Mouse (Mus musculus) megakaryocyte-erythroid progenitor cell, adult 5-6 weeks (primary cell): ENCODE measurements around the gene Gm20390. TPM values are rescaled to one million over a fixed set of nuclear protein-coding genes. Genes with fewer than 3 reads are reported as not detected.
A peak's percentile ranks its signal among the peaks of the same experiment; 100 is the strongest.
"Not testable (repeated sequence)": the region's sequence is repeated elsewhere in the genome, so short reads cannot be mapped to it uniquely, and the experiment has no call there.

Experiments used
- ATAC-seq: replicated peaks from 2 replicates; pipeline ENCODE4 v1.8.0; 2016; ENCODE audit warnings: mild to moderate bottlenecking, inconsistent platforms; ENCODE audit not compliant: severe bottlenecking, poor library complexity, low FRiP score, low TSS enrichment
- total RNA-seq, 2 experiments: library from RNA; stranded (forward) in 1 of 2; stranded (reverse) in 1 of 2; fragments of 200-1000, 215-1000 nt in 1 of 2; fragments of >200 nt in 1 of 2; fragmentation: Nextera tagmentation in 1 of 2; gene quantifications; 2 replicates each; pipeline ENCODE4 v1.2.3; 2014 to 2017

The Gm20390 gene
- total RNA-seq, 2 experiments from 2014 or later = 148 TPM; not detected in 1

GRCm38 (mm10) chr11:93969171-93969570 lies 1.1 kb upstream of the Gm20390 start:
- no peak for ATAC-seq

GRCm38 (mm10) chr11:93968848-93969128 lies 695 bp upstream of the Gm20390 start:
- no peak for ATAC-seq

DNA sequence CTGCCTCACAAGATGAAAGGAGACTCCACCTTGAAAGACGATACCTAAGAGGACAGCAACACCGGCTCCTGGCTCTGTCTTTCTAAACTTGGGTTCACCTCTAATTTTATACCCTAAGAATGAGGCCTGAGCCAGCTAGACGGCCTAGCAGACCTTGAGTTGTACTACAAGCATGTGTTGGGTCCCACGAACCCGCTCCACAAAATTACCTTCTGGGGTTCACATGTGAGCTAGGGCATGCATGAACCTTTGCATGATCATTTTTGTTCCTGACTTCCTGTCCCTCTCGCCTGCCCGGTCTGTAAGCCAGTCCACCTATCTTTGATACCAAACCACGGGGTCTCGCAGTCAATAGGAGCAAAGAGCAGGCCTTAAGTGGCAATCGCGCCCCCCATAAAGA lies 712 bp downstream of the Gm20390 start:
- no peak for ATAC-seq

GRCm38 (mm10) chr11:93965391-93965790 lies 2.7 kb downstream of the Gm20390 start:
- no peak for ATAC-seq

DNA sequence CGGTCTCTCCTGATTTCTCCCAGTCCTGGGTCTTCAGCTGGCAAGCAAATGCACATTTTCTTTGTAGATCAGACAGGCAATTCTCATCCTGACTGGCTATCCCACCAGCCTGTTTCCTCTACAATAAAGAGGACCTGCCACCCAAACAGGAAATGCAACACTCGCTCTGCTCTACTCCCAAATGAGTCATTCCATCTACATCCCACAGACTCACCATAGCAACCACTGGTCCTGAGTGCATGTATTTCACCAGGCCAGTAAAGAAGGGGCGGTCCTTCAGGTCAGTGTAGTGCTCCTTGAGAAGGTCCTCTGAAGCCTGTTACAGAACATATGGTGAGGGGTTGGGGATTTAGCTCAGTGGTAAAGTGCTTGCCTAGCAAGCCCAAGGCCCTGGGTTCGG lies 5.1 kb downstream of the Gm20390 start:
- no peak for ATAC-seq

- ATAC-seq = no peak
Observed at GRCm38 (mm10) chr11:93961482-93961881, 6.6 kb downstream of the Gm20390 start.

GRCm38 (mm10) chr11:93957746-93958145 lies 10.3 kb downstream of the Gm20390 start:
- ATAC-seq = no peak

DNA sequence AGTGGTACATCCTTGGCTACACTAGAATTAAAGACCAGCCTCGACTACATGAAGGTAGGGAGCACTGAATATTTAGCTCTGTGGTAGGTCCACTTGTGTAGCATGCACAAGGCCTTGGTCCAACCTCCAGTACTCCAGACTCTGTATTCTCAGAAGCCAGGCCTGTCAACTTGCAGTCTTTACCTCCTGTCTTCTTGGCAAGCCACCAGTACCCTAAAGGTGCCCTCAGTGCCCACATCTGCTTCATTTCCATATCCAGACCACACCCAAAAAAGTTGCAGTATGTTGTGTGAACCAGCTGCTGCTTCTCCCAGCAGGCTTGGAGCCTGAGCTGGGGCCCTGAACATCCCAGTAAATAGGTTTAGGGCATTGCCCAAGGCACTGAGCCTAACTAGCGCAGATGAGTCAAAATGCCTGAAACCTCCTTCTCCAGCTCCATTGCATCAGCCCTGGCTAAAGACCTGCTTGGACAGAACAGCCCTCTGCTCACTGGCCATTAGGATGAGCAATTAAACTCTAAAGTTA lies 11.0 kb downstream of the Gm20390 start:
- ATAC-seq = no peak

- 0 out of 2 replicates have a peak, but pooled peaks have one; percentile 2 for ATAC-seq
Observed at GRCm38 (mm10) chr11:93956159-93956558, 11.9 kb downstream of the Gm20390 start, which contains the start of gene Nme2. Gene Nme2 (minus strand): TSS chr11:93956259.

GRCm38 (mm10) chr11:93955256-93956150 lies 12.6 kb downstream of the Gm20390 start:
- ATAC-seq = peak; percentile 95

- 0 out of 2 replicates have a peak, but pooled peaks have one; percentile 9 for ATAC-seq
Observed at GRCm38 (mm10) chr11:93954738-93955255, 13.3 kb downstream of the Gm20390 start.

GRCm38 (mm10) chr11:93952376-93952775 lies 15.7 kb downstream of the Gm20390 start:
- ATAC-seq = no peak

DNA sequence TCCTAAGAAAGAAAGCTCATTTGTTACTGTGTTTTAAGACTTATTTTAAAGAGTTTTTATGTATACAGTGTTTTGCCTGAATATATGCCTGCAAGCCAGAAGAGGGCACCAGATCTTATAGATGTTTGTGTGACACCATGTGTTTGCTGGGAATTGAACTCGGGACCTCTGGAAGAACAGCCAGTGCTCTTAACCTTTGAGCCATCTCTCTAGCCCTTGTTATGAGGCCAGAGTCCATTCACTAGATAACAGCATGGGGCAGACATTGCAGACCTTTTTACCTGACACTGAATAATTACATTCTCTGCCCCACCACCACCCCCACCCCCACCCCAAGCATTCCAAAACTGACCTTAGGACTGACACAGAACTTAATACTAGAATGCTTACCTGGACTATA lies 18.0 kb downstream of the Gm20390 start:
- ATAC-seq = no peak

GRCm38 (mm10) chr11:93948887-93949567 lies 19.1 kb downstream of the Gm20390 start:
- no peak for ATAC-seq

GRCm38 (mm10) chr11:93944986-93945385 lies 23.1 kb downstream of the Gm20390 start:
- ATAC-seq = no peak

DNA sequence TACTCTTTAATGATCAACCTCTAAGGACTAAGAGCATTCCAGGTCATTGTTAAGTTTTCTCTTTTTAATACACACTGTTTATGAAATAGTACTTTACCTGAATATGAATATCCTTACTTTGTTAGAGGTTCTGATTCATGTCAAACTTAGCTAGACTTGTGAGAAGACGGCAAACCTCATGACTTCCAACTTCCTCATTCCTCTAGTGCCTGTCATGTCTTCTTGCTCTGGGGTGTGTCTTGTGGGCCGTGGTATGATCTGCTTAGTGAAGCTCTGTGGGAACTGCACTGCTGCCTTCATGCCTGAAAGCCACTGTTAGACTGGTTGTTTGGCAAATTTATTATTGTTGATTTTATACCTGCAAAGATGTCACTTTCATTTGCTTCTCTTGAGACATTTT lies 27.2 kb downstream of the Gm20390 start:
- ATAC-seq = no peak

- ATAC-seq = no peak
Observed at GRCm38 (mm10) chr11:93929106-93929505, 39.0 kb downstream of the Gm20390 start.

DNA sequence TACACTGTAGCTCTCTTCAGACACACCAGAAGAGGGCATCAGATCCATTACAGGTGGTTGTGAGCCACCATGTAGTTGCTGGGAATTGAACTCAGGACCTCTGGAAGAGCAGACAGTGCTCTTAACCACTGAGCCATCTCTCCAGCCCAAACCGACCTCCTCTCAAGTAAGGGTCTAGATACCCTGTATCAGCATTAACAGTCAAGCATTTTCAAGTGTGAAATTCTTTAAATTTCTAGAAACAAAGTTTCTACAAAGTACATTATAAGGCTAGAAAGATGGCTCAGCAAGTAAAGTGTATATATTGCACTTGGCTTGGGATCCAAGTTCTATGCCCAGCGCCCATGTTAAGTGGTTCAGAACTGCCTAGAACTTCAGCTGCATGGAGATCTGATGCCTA lies 53.1 kb downstream of the Gm20390 start:
- ATAC-seq = not testable (repeated sequence)

DNA sequence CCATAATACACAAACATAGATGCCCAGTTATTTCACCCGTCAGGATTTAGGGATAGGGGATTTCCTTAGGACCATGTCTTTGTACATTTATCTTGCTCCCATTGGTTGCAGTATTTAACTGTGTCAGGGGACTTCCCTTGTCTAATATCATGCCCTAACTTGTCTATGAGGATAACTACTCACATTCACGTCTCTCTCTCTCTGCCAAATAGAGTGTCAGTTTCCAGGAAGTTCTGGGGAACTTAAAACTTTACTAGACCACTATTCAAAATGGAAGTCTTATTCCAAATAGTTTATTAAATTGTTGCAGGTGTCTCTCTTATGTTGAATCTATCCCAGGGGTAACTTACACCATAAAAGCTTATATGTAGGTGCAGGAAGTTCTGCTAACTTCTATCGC lies 56.5 kb downstream of the Gm20390 start:
- no peak for ATAC-seq

GRCm38 (mm10) chr11:93908829-93909228 lies 59.3 kb downstream of the Gm20390 start:
- ATAC-seq = no peak
